Mouse (Mus musculus): ENCODE results near the gene Lrrc28. TPM values are rescaled to one million over a fixed set of nuclear protein-coding genes. Genes with fewer than 3 reads are reported as not detected.

Lrrc28 gene
- polyA plus RNA-seq, 2 experiments from 2014 or later, result 16.8 to 23.5 TPM

DNA sequence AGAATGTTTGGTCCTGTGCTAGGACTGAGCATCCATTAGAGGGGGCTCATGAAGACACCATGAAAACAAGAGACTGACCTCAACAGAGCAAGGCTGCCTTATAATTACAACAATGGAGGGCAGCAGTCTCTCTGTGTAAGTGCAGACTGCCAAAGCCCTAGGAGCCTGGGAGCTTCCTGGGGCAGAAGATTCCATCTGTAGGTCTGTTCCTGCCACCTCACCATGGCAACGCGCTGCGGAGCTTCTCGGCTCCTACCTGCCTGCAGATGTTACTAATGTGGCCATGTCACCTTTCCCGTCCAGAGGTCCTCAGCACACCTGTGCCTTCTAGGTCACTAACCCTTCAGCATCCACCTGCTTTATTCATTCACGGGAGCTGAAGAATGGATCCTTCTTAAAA, 52.4 kb downstream of the Lrrc28 start:
- no peak for ATAC-seq

GRCm38 (mm10) chr7:67588743-67589142, 56.3 kb downstream of the Lrrc28 start:
- no peak for ATAC-seq

DNA sequence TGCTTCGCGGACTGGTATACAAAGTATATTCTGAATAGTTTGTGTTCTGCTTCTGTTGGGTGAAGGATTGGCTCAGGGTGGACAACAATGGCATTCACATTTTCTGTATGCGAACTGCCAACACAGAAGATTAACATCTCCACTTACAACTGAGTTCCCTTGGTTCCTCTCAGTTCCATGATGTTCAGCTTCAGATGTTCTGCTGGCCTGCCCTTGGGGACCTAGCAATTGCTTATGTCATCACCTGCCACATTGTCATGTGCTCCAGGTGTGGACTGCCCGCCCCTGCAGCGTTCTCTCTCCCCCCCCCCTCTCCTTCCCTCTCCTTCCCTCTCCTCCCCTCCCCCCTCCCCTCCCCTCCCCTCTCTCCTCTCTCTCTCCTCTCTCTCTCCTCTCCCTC, 58.6 kb downstream of the Lrrc28 start:
- ATAC-seq, result no peak

DNA sequence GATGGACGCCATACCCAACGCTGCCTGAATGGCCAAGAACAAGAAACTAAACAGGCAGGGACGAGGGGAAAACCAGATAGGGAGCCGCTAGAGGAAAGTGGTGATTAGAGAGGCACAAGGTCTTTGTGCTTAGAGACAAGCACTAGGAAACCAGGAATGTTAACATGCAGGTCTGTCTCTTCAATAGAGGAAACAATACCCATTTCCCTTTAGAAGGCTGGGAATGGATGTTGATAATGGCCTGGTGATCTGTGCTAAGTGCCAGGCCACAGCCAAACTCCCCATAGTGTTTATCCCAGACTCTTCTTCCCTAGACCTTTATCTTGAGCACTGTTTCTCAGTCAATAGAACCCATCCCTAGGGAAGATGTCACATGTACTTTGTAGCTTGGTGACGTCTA, 61.2 kb downstream of the Lrrc28 start:
- ATAC-seq, result no peak

DNA sequence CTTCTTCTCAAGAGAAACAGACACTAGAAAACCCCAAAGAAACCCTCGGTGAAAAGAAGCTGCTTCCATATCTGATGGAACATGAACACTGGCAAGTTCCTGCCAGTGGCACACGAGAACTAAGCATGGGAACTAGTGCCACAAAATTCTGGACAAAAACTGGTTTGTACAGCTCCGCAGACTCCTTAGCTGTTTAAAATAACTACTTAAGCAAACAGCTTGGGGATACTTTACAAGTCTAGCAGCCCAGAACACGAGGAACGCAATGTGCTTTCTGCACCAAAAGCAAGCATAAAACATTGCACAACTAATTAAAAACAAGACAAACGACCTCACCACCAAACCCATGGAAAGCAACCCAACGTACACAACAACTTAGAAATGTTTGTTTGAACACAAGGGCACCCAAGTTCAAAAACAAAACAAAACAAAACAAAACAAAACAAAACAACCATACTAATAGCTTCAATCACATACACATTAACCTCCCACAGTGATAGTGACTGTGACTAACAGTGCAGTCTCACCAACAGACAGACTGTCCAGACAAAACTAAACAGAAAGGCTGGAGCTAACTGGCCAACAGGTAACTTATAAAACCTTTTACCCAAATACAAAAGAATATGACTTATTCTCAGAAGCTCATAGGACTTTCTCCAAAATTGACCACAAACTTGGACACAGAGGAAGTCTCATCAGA, 66.1 kb downstream of the Lrrc28 start:
- ATAC-seq, result no peak

GRCm38 (mm10) chr7:67578044-67578443, 67.0 kb downstream of the Lrrc28 start:
- no peak for ATAC-seq

- no peak for ATAC-seq
These were observed 78.4 kb downstream of the Lrrc28 start for GRCm38 (mm10) chr7:67566510-67567237.

DNA sequence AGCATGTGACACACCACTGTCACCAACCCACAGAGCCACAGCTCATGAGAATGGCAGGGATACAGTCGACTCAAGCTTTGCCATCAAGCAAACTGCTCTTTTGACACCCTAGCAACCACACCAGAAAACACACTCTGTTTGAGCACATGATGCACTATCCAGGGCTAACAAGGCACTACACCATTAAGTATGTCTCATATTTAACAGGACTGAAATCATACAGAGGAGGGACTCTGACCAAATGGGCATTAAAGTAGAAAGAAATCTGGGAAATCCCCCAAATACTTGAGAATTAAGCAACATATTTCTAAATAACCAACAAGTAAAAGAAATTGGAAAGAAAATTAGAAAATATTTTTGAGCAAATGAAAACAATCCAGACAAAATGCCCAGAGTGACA, 79.9 kb downstream of the Lrrc28 start:
- ATAC-seq, result no peak

GRCm38 (mm10) chr7:67562176-67562575, 82.9 kb downstream of the Lrrc28 start:
- ATAC-seq, result no peak

- ATAC-seq, result no peak
These were observed 85.6 kb downstream of the Lrrc28 start for GRCm38 (mm10) chr7:67559486-67559885.

DNA sequence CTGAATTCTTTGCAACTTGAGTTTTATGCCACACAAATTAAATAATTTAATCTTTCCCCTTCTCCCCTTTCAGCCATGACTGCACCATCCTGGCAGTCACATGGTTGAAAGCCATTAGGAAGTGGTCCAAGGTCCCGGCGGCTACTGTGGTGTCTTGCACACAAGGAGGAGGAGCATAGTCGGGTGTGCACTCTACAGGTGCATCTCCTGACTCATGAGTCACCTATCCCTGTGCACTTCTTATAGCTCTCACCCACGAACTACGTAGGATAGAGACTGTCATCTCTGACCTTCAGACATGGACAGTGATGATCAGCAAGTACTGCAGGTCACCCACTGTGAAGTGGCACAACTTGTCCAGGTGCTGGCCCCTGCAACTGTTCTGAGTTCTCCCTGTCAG, 86.8 kb downstream of the Lrrc28 start:
- no peak for ATAC-seq

DNA sequence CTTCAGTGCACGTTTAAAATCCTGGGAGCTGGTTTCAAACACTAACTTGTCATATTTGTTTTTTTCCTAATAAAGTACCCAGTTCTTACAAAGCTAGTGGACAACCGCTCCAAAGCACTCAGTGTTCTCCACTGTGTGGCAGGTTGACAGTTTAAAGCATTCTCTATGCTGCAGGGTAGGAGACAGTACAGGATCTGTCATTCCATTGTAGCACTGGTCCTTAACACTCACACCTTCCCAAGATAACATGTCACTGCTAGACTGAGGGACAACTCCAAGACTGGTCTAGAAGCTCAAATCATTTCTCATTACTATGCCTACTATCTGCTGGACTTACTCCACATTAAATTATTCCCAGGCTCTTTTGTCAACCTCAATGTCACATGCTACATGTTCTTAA, 90.2 kb downstream of the Lrrc28 start:
- ATAC-seq, result no peak

DNA sequence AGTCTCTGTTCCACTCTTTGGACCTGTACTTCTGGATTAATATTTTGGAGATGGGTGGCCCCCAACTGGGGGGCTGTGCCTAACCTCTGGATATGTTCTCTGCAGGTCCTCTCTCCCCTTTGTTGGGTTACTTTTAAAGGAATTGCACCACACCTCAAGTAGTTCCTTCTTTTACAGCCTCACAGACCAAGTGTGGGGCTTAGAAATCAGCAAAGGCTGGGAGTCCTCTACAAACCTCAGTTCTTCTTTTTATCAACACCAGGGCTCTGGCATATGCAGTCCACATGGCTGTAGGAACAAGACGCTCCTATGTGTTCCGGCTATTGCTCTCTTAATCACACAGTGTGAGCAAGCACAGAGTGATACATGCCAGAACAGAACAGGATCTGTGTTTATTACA, 93.8 kb downstream of the Lrrc28 start:
- ATAC-seq, result no peak

GRCm38 (mm10) chr7:67549073-67549561, 96.0 kb downstream of the Lrrc28 start:
- no peak for ATAC-seq

DNA sequence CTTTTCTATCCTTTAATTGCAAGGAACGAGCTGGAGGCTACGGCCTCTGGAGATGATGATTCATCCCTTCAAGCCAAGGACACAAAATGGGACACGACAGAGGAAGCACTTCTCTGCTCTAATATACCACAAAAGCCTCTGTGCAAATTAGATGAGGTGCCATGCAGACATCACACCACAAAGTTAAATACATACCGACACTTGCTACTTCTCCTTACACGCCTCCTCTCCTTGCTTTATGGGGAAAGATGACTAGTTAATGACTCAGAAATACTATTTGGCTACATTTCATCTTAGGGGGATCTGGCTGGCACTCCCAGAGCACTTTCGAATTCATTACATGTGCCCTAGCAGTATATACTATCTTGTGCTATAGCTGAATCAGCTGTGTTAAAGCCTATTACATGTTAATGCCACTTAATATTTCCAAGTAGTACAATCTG, 96.4 kb downstream of the Lrrc28 start:
- no peak for ATAC-seq

- no peak for ATAC-seq
These were observed 98.8 kb downstream of the Lrrc28 start for GRCm38 (mm10) chr7:67546282-67546681.

GRCm38 (mm10) chr7:67544586-67544985, 100.5 kb downstream of the Lrrc28 start:
- no peak for ATAC-seq

- ATAC-seq, result no peak
These were observed 101.4 kb downstream of the Lrrc28 start for GRCm38 (mm10) chr7:67543641-67544040.

DNA sequence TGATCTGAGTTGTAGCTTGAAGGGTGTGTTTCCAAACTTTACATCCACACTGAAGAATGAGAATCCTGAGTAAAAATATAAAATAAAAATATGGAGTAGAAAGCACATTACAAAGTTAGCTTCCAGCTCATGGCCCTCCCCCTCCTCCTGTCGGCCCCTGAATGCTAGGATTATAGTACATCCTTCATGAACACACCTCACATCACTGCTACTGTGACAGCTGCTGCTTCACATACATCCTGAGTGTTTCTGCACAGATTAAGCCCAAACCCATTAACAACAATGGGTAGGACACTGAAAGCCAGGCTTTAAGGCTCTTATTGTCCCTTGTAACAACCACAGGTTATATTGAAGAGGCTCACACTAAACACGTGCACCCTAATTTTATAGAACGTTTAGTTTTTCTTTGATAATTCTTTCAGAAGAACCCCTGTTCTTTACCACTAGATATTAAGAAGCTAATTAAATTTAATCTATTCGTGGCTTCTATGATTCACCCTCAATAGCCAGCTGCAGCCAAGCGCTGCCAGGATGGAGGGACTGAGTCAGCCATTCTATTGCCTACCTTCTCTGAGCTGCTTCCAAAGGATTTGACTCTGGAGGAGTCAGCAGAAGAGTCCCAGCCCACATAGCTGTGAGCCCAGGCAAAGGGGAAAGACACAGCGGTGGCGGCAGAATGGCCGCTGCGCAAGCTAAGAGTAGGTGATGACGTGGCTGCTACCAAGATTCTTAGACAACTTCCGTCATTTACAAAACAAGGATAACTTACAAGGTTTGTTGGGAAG, 108.3 kb downstream of the Lrrc28 start:
- no peak for ATAC-seq

- ATAC-seq, result no peak
These were observed 109.1 kb downstream of the Lrrc28 start for GRCm38 (mm10) chr7:67535941-67536340.

GRCm38 (mm10) chr7:67530981-67531380, 114.1 kb downstream of the Lrrc28 start:
- no peak for ATAC-seq

DNA sequence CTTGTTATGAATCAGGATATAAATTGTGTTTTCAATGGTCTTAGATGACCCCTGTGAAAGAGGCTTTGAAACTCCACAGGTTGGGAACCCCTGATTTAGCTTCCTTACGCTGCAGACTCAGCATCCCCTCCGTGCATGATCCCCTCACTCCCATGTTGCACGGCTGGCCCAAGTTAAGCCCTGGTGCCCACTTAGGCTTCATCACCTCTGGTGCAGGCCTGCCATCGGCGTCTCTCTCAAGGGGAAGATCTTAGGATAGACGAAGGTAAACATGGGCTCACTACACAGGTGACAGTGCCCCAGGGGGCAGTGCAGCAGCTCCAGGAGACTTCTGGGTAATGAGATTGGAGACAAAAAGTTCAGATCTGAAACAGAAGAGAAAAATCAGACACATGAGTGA, 115.7 kb downstream of the Lrrc28 start:
- ATAC-seq, result no peak

- ATAC-seq, result no peak
These were observed 116.2 kb downstream of the Lrrc28 start for GRCm38 (mm10) chr7:67528821-67529221.

Data from CD4-positive, CD25-positive, alpha-beta regulatory T cell, adult 4 months (primary cell).